Mouse (Mus musculus): Measurements from ENCODE around the gene Crebrf. TPM values are rescaled to one million over a fixed set of nuclear protein-coding genes. Genes with fewer than 3 reads are reported as not detected.

The Crebrf gene
- polyA plus RNA-seq, 1 experiment from 2014 or later: 10.2 TPM

DNA sequence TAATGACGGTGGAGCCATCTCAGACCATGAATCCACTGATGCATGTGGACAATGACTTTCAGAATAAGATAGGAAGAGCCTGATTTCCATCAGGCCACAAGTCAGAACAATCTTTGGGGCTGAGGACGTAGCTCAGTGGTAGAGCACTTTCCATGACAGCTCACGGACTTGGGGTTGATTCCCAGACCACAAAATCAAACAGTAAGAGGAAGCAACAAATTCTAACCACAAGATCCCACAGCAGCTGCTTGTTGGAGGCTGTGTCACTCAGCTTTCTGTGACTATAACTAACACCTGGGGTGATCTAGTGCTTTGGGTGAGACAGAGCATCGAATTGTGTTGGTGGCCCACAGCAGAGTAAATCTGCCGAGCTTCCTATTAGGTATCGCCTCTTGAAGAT, 101.4 kb downstream of the Crebrf start:
- no peak overlapping the region for H3K4me3 ChIP-seq (ENCODE audit: low read depth, low read length)
- DNase-seq (ENCODE audit: low spot score) (no peak), ATAC-seq (ENCODE audit: low FRiP score) (no peak)
- no peaks in the 10 kb centered on the region for H3K4me1 ChIP-seq (replicated peaks; ENCODE audit: control insufficient read depth, insufficient read depth, low read length)
- H3K27ac ChIP-seq (ENCODE audit: low read depth, low read length): no peak overlapping the region
- WGBS: 84% methylated on average over 6 of the region's 6 CpGs
- no peaks in the 10 kb centered on the region for H3K9me3 ChIP-seq (ENCODE audit: control insufficient read depth, low read length)
- H3K9ac ChIP-seq (ENCODE audit: low read depth, low read length): no peak overlapping the region
- no peak overlapping the region for H3K4me2 ChIP-seq (replicated peaks; ENCODE audit: low read depth, low read length)
- no peaks in the 10 kb centered on the region for H3K27me3 ChIP-seq (ENCODE audit: control insufficient read depth, insufficient read depth, low read length)
- H3K36me3 ChIP-seq (ENCODE audit: control insufficient read depth, insufficient read depth, low read length): no peaks in the 10 kb centered on the region

DNA sequence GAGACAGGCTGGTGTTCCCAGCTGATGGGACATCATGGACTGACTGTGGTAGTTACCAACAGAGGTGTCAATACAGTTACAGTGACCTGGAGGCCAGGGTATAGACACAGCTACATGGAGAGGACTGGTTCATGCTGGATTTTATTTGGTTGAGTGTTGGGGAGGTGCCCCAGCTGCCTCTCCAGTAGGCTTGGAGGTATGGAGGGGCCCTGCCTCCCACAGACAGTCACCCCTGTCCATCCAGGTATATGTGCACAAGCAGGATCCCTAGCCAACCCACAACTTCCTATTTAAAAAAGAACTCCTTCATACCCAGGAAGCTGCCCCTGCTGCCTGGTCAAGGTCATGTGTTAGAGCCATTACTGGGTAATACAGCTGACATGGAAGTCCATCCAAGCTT, 102.3 kb downstream of the Crebrf start:
- no peaks in the 10 kb centered on the region for H3K36me3 ChIP-seq (ENCODE audit: control insufficient read depth, insufficient read depth, low read length)
- H3K27me3 ChIP-seq (ENCODE audit: control insufficient read depth, insufficient read depth, low read length): no peaks in the 10 kb centered on the region
- no peak overlapping the region for H3K27ac ChIP-seq (ENCODE audit: low read depth, low read length)
- no peaks in the 10 kb centered on the region for H3K9me3 ChIP-seq (ENCODE audit: control insufficient read depth, low read length)
- no peak overlapping the region for H3K9ac ChIP-seq (ENCODE audit: low read depth, low read length)
- DNase-seq (ENCODE audit: low spot score): no peak
- H3K4me3 ChIP-seq (ENCODE audit: low read depth, low read length): no peak overlapping the region
- no peak for ATAC-seq (ENCODE audit: low FRiP score)
- H3K4me2 ChIP-seq (replicated peaks; ENCODE audit: low read depth, low read length): no peak overlapping the region
- H3K4me1 ChIP-seq (replicated peaks; ENCODE audit: control insufficient read depth, insufficient read depth, low read length): no peaks in the 10 kb centered on the region

DNA sequence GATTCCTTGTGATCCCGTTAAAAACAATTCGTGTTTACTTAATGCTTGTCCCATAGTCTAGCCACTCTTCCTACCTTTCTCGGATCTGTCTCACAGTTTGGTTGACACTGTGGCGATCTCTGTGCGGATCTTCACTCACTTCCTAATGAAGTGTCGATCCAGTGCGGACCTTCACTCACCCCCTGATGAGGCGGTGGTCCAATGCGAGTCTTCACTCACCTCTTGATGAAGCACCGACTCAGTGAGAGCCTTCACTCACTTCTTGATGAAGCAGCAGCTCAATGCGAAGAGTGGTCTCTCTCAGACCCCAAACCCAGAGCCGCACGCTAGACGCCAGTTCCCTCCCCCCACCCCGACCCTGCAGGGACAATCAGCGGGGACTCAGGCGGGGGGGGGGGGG, 110.7 kb downstream of the Crebrf start:
- Histone ChIP-seq H3K4me3 (ENCODE audit: low read depth, low read length) (no peak overlapping the region), H3K9ac (ENCODE audit: low read depth, low read length) (no peak overlapping the region), H3K27me3 (ENCODE audit: control insufficient read depth, insufficient read depth, low read length) (no peaks in the 10 kb centered on the region; the same call in 1 of the 2 replicates), H3K4me2 (replicated peaks; ENCODE audit: low read depth, low read length) (no peak overlapping the region), H3K36me3 (ENCODE audit: control insufficient read depth, insufficient read depth, low read length) (no peaks in the 10 kb centered on the region), H3K9me3 (ENCODE audit: control insufficient read depth, low read length) (no peaks in the 10 kb centered on the region), H3K27ac (ENCODE audit: low read depth, low read length) (no peak overlapping the region), H3K4me1 (replicated peaks; ENCODE audit: control insufficient read depth, insufficient read depth, low read length) (no peaks in the 10 kb centered on the region)
- no peak for ATAC-seq (ENCODE audit: low FRiP score)
- DNase-seq (ENCODE audit: low spot score): no peak
- 69% methylated on average over 14 of the region's 17 CpGs for WGBS

Other genes starting within 250 kb of the Crebrf start
- 112 and 119 TPM in 2 replicates for gene Ergic1, start 154.2 kb upstream of the Crebrf start, polyA plus RNA-seq (2014; fragmentation: Nextera tagmentation; extraction: Ambion mirVana)
- gene Dusp1, start 153.5 kb upstream of the Crebrf start, polyA plus RNA-seq (2014; fragmentation: Nextera tagmentation; extraction: Ambion mirVana): 34.9 and 39.0 TPM in 2 replicates
- gene Atp6v0e, start 52.4 kb upstream of the Crebrf start, polyA plus RNA-seq (2014; fragmentation: Nextera tagmentation; extraction: Ambion mirVana): 123 and 126 TPM in 2 replicates
- gene Bnip1, start 65.4 kb downstream of the Crebrf start, polyA plus RNA-seq (2014; fragmentation: Nextera tagmentation; extraction: Ambion mirVana): 45.9 and 52.9 TPM in 2 replicates
- not detected in 2 replicates for gene Nkx2-5, start 129.4 kb downstream of the Crebrf start, polyA plus RNA-seq (2014; fragmentation: Nextera tagmentation; extraction: Ambion mirVana)
- gene Kifc5b, start 201.4 kb downstream of the Crebrf start, polyA plus RNA-seq (2014; fragmentation: Nextera tagmentation; extraction: Ambion mirVana): 4.6 and 5.9 TPM in 2 replicates
- 4.5 and 5.5 TPM in 2 replicates for gene Phf1, start 217.4 kb downstream of the Crebrf start, polyA plus RNA-seq (2014; fragmentation: Nextera tagmentation; extraction: Ambion mirVana)
- 135 and 154 TPM in 2 replicates for gene Cuta, start 223.9 kb downstream of the Crebrf start, polyA plus RNA-seq (2014; fragmentation: Nextera tagmentation; extraction: Ambion mirVana)
- 3.4 and 4.7 TPM in 2 replicates for gene Syngap1, start 225.6 kb downstream of the Crebrf start, polyA plus RNA-seq (2014; fragmentation: Nextera tagmentation; extraction: Ambion mirVana)